Mouse (Mus musculus) hindbrain, embryonic 14.5 days (tissue): ENCODE data around the gene Plpp3. TPM values are rescaled to one million over a fixed set of nuclear protein-coding genes. Genes with fewer than 3 reads are reported as not detected.

Source experiments
- ATAC-seq: fragments of 200-750 bp; cut with Nextera tagmentation; 2 replicates; pipeline ENCODE4 v1.8.0; 2017; ENCODE audit warnings: moderate number of reproducible peaks, mild to moderate bottlenecking, moderate TSS enrichment, moderate library complexity; ENCODE audit not compliant: low FRiP score
- DNase-seq: peaks from one replicate; pipeline ENCODE4 v3.0.0-alpha.2; 2015; ENCODE audit warnings: low spot score
- H3K27ac ChIP-seq: fragments of 300-500 bp; sonication (generic); 2 replicates; pipeline ENCODE4 v1.5.1; 2014; ENCODE audit warnings: mild to moderate bottlenecking, moderate library complexity
- H3K27me3 ChIP-seq: fragments of 300-500 bp; sonication (generic); 2 replicates; pipeline ENCODE4 v1.6.1; 2014; ENCODE audit warnings: mild to moderate bottlenecking, low read length, mixed read lengths; ENCODE audit not compliant: control insufficient read depth, insufficient read depth
- H3K36me3 ChIP-seq: fragments of 300-500 bp; sonication (generic); replicated peaks from 2 replicates; pipeline ENCODE4 v1.6.1; 2014; ENCODE audit not compliant: control insufficient read depth, insufficient read depth
- H3K4me1 ChIP-seq: fragments of 300-500 bp; sonication (generic); replicated peaks from 2 replicates; pipeline ENCODE4 v1.6.1; 2014; ENCODE audit warnings: antibody characterized with exemption, low read length, mixed read lengths; ENCODE audit not compliant: control insufficient read depth, insufficient read depth
- H3K4me2 ChIP-seq: fragments of 300-500 bp; sonication (generic); replicated peaks from 2 replicates; pipeline ENCODE4 v1.6.1; 2014; ENCODE audit warnings: mild to moderate bottlenecking, moderate library complexity
- H3K4me3 ChIP-seq: fragments of 300-500 bp; sonication (generic); replicated peaks from 2 replicates; pipeline ENCODE4 v1.5.1; 2014; ENCODE audit warnings: mild to moderate bottlenecking, low read length
- H3K9ac ChIP-seq: fragments of 300-500 bp; sonication (generic); 2 replicates; pipeline ENCODE4 v1.6.1; 2014
- H3K9me3 ChIP-seq: fragments of 300-500 bp; sonication (generic); 2 replicates; pipeline ENCODE4 v1.6.1; 2016; ENCODE audit warnings: low read length; ENCODE audit not compliant: control insufficient read depth
- WGBS: fragments of 180-500 bp; shearing (Covaris S2); extraction: QIAGEN DNeasy Blood & Tissue Kit; methylation state at CpG from one replicate; pipeline ENCODE4 v1.1.7; 2014; 5-methylcytosine and 5-hydroxymethylcytosine counted together
- polyA plus RNA-seq: library from polyadenylated mRNA; unstranded; fragments of >200 nt; fragmentation: Nextera tagmentation; extraction: Ambion mirVana; gene quantifications from 2 replicates; pipeline ENCODE4 v1.2.1, GENCODE M21; 2014

The Plpp3 gene
- polyA plus RNA-seq, 1 experiment from 2014 or later: 69.9 TPM

DNA sequence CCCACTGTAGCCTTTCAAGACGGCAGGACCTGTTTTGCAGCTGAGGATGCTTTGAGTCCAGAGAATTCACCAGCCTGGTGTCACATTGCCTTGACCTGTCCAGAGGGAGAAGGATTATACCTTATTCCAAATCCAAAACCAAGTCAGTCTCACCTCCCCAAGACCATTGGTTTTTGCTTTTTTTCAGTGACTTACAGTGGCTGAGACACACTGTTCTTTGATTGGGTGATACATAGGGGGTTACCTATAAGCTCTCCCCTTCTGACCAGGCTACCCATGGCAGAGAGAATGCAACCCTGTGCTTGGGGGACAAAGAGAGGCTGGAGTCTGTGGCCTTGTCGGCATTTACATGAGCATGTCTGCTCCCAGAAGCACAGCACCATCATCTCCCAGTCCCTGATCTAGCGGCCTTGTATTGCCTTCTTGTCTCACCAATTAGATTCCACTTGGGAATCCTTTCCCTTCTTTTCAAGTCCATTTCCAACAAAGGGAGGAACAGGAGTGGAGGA lies 24.6 kb downstream of the Plpp3 start:
- no peaks in the 10 kb centered on the region for H3K27me3 ChIP-seq
- H3K4me1 ChIP-seq: peaks cover 33% of the 10 kb centered on the region
- H3K36me3 ChIP-seq: no peaks in the 10 kb centered on the region
- 9% methylated on average over 3 of the region's 3 CpGs for WGBS
- ATAC-seq (peak; percentile 26; the same call in 1 of the 2 replicates), DNase-seq (no peak)
- H3K9ac ChIP-seq: 0 out of 2 replicates have a peak overlapping the region, but pooled peaks have one; percentile 0
- H3K4me3 ChIP-seq: no peak overlapping the region
- peak overlapping the region; percentile 78 for H3K27ac ChIP-seq
- peak overlapping the region; percentile 34 for H3K4me2 ChIP-seq
- no peaks in the 10 kb centered on the region for H3K9me3 ChIP-seq

DNA sequence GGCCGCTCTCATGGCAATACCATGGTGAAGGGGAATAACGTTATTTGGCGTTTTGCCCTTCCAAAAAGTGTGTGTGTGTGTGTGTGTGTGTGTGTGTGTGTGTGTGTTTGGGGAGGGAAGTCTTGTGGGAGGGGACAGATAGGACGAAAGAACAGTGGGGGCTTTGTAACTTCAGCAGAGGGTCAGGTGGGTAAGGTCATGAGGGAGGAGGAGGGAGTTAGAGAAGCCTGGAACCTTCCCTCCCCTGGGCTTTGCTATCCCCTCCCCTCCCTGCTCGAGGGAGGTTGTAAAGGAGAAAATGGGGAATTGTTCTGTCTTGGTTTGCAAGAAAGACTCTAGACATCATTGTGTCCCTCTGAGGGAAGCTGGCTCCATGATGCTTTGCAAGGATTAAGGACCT lies 25.1 kb downstream of the Plpp3 start:
- Histone ChIP-seq H3K27ac (peak overlapping the region; percentile 78), H3K27me3 (no peaks in the 10 kb centered on the region), H3K4me3 (no peak overlapping the region), H3K36me3 (no peaks in the 10 kb centered on the region), H3K4me2 (no peak overlapping the region), H3K9ac (no peak overlapping the region), H3K9me3 (no peaks in the 10 kb centered on the region), H3K4me1 (peaks cover 33% of the 10 kb centered on the region)
- DNase-seq: no peak
- ATAC-seq: peak; percentile 58; the same call in 1 of the 2 replicates
- WGBS: 26% methylated on average over 5 of the region's 5 CpGs

DNA sequence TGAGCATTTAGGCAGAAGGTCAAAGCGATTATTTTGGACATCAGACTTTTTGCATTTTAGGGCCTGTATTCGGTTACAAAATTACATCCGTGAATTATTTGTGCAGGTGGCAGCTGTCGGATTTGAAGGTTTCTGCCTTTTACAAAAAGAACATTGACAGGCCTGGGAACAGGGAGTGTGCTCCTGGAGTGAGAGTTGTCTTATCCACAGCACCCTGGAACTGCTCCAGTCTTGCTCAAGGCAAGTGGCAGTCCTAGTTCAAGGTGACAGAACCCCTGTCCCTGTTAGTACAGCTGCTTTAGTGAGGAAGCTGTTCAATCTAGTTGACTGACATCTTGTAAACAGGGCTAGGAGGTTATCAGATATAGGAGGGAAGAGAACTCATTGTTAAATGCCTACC lies 27.3 kb downstream of the Plpp3 start:
- ATAC-seq: no peak
- no peaks in the 10 kb centered on the region for H3K27me3 ChIP-seq
- H3K9ac ChIP-seq: no peak overlapping the region
- DNase-seq: no peak
- peaks cover 22% of the 10 kb centered on the region for H3K4me1 ChIP-seq
- H3K27ac ChIP-seq: no peak overlapping the region
- no peak overlapping the region for H3K4me2 ChIP-seq
- WGBS: 75% methylated on average over 4 of the region's 4 CpGs
- H3K4me3 ChIP-seq: no peak overlapping the region
- no peaks in the 10 kb centered on the region for H3K36me3 ChIP-seq
- no peaks in the 10 kb centered on the region for H3K9me3 ChIP-seq

DNA sequence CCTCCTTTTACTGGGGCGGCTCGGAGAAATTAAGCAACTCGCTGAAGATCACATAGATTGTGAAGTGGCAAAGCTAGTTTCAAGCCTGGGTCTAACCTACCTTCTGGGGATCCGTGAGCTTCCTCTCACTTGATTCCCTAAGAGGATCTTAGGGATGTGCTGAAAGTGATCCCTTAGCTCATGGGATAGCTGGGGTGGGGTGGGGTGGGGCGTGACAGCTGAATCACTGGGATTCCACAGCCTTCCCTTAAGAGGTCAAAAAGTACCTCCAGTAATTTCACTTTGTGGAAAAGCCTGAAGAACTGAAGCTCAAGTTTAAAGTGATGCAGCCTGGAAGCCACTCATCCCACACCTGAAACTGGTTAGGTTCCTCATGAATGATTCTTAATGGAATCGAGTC lies 27.8 kb downstream of the Plpp3 start:
- no peak for ATAC-seq
- Histone ChIP-seq H3K9me3 (no peaks in the 10 kb centered on the region), H3K4me2 (no peak overlapping the region), H3K27me3 (no peaks in the 10 kb centered on the region), H3K4me1 (peaks cover 22% of the 10 kb centered on the region), H3K9ac (no peak overlapping the region), H3K27ac (no peak overlapping the region), H3K4me3 (no peak overlapping the region), H3K36me3 (no peaks in the 10 kb centered on the region)
- WGBS: 94% methylated on average over 6 of the region's 6 CpGs
- no peak for DNase-seq

DNA sequence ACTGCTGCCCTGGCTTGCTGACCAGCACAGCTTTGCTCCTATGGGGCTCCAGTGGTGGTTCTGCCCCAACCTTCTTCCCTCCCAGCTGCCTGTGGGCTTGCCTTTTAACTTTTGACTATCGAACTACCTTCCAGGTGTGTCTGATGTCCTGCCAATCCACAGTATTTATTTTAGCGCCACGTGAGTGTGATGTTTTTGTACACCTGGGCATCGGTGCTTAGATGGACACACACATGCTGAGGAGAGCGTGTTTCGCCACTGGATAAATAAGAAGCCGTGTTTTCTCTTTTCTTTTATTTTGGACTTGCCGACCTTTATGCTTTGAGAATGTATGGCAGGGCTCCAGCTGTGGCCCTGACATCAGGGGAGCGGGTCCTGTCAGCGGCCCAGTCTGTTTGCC lies 29.5 kb downstream of the Plpp3 start:
- no peaks in the 10 kb centered on the region for H3K9me3 ChIP-seq
- no peak overlapping the region for H3K4me2 ChIP-seq
- no peak overlapping the region for H3K27ac ChIP-seq
- 88% methylated on average over 10 of the region's 10 CpGs for WGBS
- H3K36me3 ChIP-seq: no peaks in the 10 kb centered on the region
- no peak for DNase-seq
- no peak overlapping the region for H3K9ac ChIP-seq
- H3K27me3 ChIP-seq: no peaks in the 10 kb centered on the region
- ATAC-seq: no peak
- no peak overlapping the region for H3K4me3 ChIP-seq
- H3K4me1 ChIP-seq: peaks cover 7% of the 10 kb centered on the region

DNA sequence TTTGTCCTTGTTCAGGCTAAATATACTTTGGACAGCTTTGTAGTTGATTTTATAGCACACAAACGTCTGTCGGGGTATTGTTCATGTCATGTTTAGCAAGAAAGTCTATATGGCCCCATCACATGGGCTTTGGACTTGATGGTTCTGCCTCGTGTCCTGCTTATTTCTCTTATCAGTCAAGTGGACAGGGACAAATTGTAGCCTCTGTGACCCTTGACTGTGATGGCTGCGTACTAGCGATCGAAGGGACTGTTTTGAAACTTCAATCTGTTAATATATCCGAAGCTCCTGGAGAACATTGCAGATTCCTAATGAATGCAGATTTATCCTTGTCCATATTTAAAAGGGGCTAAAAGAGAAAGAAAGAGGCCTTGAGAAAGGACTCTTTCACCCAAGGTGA lies 30.7 kb downstream of the Plpp3 start:
- Histone ChIP-seq H3K4me2 (no peak overlapping the region), H3K9me3 (no peaks in the 10 kb centered on the region), H3K4me3 (no peak overlapping the region), H3K9ac (no peak overlapping the region), H3K27me3 (no peaks in the 10 kb centered on the region), H3K27ac (no peak overlapping the region), H3K4me1 (peaks cover 4% of the 10 kb centered on the region; the same call in 1 of the 2 replicates), H3K36me3 (no peaks in the 10 kb centered on the region)
- WGBS: 90% methylated on average over 7 of the region's 7 CpGs
- DNase-seq (no peak), ATAC-seq (no peak)

DNA sequence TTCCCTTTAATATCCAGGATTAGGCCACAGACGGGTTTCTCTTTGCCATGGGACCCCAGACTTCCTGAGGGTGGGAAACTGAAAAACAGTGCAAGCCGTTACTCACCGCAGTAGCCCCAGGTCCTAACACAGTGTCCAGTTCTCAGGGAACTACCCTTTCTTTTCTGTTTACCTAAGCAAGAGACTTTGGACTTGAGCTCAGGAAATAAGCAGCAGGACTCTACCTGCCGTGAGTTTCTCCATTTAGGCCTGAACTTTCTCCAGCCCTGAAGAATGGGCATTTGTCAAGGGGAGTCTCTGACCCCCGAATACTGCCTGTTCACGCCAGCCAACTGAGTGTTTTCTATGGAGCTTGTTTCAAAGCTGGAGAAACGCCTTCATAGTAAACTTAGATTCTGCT lies 31.7 kb downstream of the Plpp3 start:
- no peak overlapping the region for H3K4me2 ChIP-seq
- no peak overlapping the region for H3K27ac ChIP-seq
- H3K4me1 ChIP-seq: peaks cover 4% of the 10 kb centered on the region; the same call in 1 of the 2 replicates
- H3K27me3 ChIP-seq: no peaks in the 10 kb centered on the region
- no peaks in the 10 kb centered on the region for H3K36me3 ChIP-seq
- DNase-seq: no peak
- no peak for ATAC-seq
- no peak overlapping the region for H3K9ac ChIP-seq
- no peaks in the 10 kb centered on the region for H3K9me3 ChIP-seq
- WGBS: 85% methylated on average over 7 of the region's 7 CpGs
- no peak overlapping the region for H3K4me3 ChIP-seq

DNA sequence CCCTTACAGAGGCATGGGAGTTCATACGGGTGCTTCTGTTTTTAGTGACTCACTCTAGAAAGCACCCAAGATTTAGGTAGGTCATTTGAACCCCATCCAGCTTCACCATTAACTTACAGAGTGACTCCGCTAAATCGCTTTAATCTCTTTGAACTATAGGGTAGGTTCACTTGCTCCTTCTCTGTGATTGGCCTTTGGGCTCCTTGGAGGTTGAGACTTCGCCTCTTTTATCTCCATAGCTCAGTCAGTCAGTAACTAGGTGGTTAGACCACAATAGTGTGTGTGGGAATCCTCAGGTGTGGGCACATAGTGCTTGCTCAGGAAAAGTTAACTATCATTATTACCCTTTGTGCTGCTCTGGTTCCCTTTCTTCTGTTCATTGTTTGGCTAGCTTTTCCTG lies 33.7 kb downstream of the Plpp3 start:
- Histone ChIP-seq H3K36me3 (no peaks in the 10 kb centered on the region), H3K9ac (no peak overlapping the region), H3K27me3 (no peaks in the 10 kb centered on the region), H3K4me2 (no peak overlapping the region), H3K4me1 (peaks cover 4% of the 10 kb centered on the region; the same call in 1 of the 2 replicates), H3K27ac (no peak overlapping the region), H3K9me3 (no peaks in the 10 kb centered on the region), H3K4me3 (no peak overlapping the region)
- DNase-seq: no peak
- 80% methylated on average over 4 of the region's 4 CpGs for WGBS
- no peak for ATAC-seq

DNA sequence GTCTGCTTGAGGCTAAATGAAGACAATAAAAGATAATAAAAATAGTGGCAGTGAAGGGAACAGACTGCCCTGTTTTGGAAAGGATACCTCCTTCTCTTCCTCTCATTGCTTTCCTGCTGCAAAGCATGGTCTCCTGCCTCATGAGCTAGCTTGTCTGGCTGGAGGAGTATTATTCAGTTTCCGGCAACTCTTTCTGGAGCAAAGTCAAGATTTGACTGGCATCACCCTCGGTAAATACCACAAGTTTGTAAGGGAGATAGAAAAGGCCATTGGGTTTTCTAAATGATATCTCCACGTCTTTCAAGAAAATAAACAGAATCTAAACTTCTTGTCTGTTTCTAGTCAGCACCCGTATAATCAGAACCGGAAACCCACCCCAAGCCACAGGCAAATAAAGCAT lies 34.4 kb downstream of the Plpp3 start:
- Histone ChIP-seq H3K27me3 (no peaks in the 10 kb centered on the region), H3K36me3 (no peaks in the 10 kb centered on the region), H3K9me3 (no peaks in the 10 kb centered on the region), H3K4me2 (no peak overlapping the region), H3K4me3 (no peak overlapping the region), H3K27ac (no peak overlapping the region), H3K4me1 (peaks cover 4% of the 10 kb centered on the region; the same call in 1 of the 2 replicates), H3K9ac (no peak overlapping the region)
- WGBS: 77% methylated on average over 5 of the region's 5 CpGs
- no peak for DNase-seq
- ATAC-seq: no peak

DNA sequence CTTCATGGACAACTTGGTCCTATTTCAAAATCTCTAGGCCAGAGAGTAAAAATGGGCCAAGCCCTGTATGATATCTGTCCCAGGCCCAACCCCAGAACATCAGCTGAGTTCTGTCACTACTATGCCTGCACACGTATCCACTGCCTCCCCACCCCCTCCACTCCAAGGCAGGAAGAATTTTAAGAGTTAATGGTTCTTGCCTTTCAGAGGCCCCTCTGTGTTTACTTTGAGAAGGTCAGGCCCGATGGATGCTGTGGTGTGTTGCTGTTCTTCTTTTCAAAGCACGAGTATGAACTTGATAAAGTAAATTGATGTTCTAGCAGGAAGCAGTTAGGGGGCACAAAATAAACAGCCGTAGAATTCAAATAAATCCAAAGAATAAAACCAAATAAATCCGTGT lies 35.5 kb downstream of the Plpp3 start:
- H3K27ac ChIP-seq: no peak overlapping the region
- no peak overlapping the region for H3K4me2 ChIP-seq
- no peaks in the 10 kb centered on the region for H3K36me3 ChIP-seq
- no peak for DNase-seq
- no peaks in the 10 kb centered on the region; the same call in 1 of the 2 replicates for H3K4me1 ChIP-seq
- H3K27me3 ChIP-seq: no peaks in the 10 kb centered on the region
- no peak for ATAC-seq
- 46% methylated on average over 5 of the region's 5 CpGs for WGBS
- no peak overlapping the region for H3K9ac ChIP-seq
- no peaks in the 10 kb centered on the region for H3K9me3 ChIP-seq
- H3K4me3 ChIP-seq: no peak overlapping the region
